Mouse (Mus musculus): ENCODE results near the gene Sdf4.

DNA sequence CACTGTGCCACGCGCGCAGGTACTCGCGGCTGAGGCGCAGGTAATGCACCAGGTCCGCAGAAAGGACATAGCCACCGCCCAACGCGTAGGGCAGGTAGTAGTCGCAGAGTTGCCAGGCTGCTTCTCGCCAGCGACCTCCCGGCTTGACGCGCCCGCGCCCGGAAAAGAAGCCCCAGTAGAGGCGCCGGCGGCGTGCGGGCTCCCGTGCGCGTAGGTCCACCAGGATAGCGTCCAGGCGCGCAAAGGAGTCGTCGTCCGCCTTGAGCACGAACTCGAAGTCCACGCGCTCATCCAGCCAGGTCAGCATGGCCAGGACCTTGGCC, 803 bp upstream of the Sdf4 start:
- TF ChIP-seq POLR2A (IDR thresholded peaks at IDR 0.05; ENCODE audit: borderline replicate concordance, control insufficient read depth, low read depth, low read length) (no peak), CTCF (IDR thresholded peaks at IDR 0.05; ENCODE audit: control insufficient read depth, insufficient read depth, low read length) (no peak)
